ENCODE assay signal across 25 mouse cellular contexts in genomic region chr17:4889577-4889976, GRCm38 (mm10).
DNase-seq lines count a peak whose midpoint lies in the region; ATAC-seq and TF ChIP-seq lines count a peak whose summit lies in the region.
"Had no signal": no experiment of that assay in that cellular context is flagged by ENCODE, and none has a peak within 500 bp of the region (broad histone marks: within the 10 kb centered on the region; RNA-seq: fewer than 3 reads in every experiment).

No protein-coding gene starts in this region.

- ATAC-seq in monocyte, adult 5-6 weeks (replicated peaks; ENCODE audit: insufficient number of reproducible peaks, low FRiP score, low TSS enrichment, poor library complexity, severe bottlenecking), result peak; percentile 31; the same call in 1 of the 2 replicates
- ATAC-seq: hindbrain, embryonic 16.5 days; Patski had no signal

- no peak for TF ChIP-seq POLR2A in kidney, adult 2 months (IDR thresholded peaks at IDR 0.05; ENCODE audit: low read depth, low read length)
- TF ChIP-seq POLR2A in CH12.LX (IDR thresholded peaks at IDR 0.05; ENCODE audit: low read depth, low read length), result no peak

- DNase-seq in heart, adult 11 months, result peak; percentile 81
- DNase-seq in heart, adult 9 months (ENCODE audit: low spot score in 2 of 2), result no peak
- no peak for DNase-seq in kidney, adult 2 months
- DNase-seq in kidney, adult 11 months, result no peak
- no peak for DNase-seq in CH12.LX (ENCODE audit: extremely low read depth)
- no peak for DNase-seq in left cerebral cortex, adult 11 months (ENCODE audit: low spot score)
- no peak for DNase-seq in spleen, postnatal 10 days (ENCODE audit: low spot score in 2 of 2)
- DNase-seq: cerebellum, adult 18-20 months; cerebellum, postnatal 14 days; kidney, adult 8-10 months; kidney, postnatal 10 days; liver, embryonic 13.5 days; right cerebral cortex, postnatal 14 days; spleen, adult 18-20 months; thymus, adult 18-20 months; thymus, postnatal 36 days had no signal

- no peak for TF ChIP-seq EP300 in CH12.LX (IDR thresholded peaks at IDR 0.05; ENCODE audit: low read length)

- in situ Hi-C loops in CH12.LX (cut with MboI; ENCODE audit: low pct_ligation_motif_present, low pct_unique_long_range_greater_than_20kb, low sequenced_read_pairs), result no loop called here

- H3K36me3 ChIP-seq in kidney, adult 2 months (ENCODE audit: control insufficient read depth, insufficient read depth, low read length), result no peaks in the 10 kb centered on the region
- H3K36me3 ChIP-seq in CH12.LX (replicated peaks in 1 of 2; ENCODE audit: control insufficient read depth in 1 of 2, insufficient read depth in 1 of 2, low read length in 1 of 2), result no peaks in the 10 kb centered on the region
- H3K36me3 ChIP-seq: embryonic facial prominence, embryonic 12.5 days; forebrain, embryonic 12.5 days; G1E; hindbrain, embryonic 10.5 days; limb, embryonic 12.5 days; liver, embryonic 13.5 days; midbrain, embryonic 12.5 days had no signal

- H3K9me3 ChIP-seq in CH12.LX (replicated peaks; ENCODE audit: low read length), result no peaks in the 10 kb centered on the region
- H3K9me3 ChIP-seq: embryonic facial prominence, embryonic 12.5 days; forebrain, embryonic 12.5 days; hindbrain, embryonic 10.5 days; limb, embryonic 12.5 days; liver, embryonic 13.5 days had no signal

- H3K27me3 ChIP-seq in kidney, adult 2 months (replicated peaks; ENCODE audit: control insufficient read depth, insufficient read depth, low read length), result no peaks in the 10 kb centered on the region
- no peaks in the 10 kb centered on the region for H3K27me3 ChIP-seq in CH12.LX (replicated peaks)
- H3K27me3 ChIP-seq: embryonic facial prominence, embryonic 12.5 days; limb, embryonic 12.5 days; liver, embryonic 13.5 days; midbrain, embryonic 12.5 days; Patski had no signal

- dilution Hi-C loops in CH12.LX (cut with MboI; ENCODE audit: extremely low pct_ligation_motif_present, extremely low pct_unique_long_range_greater_than_20kb, low sequenced_read_pairs), result no loop called here

- peak; percentile 4 for TF ChIP-seq RAD21 in CH12.LX (IDR thresholded peaks at IDR 0.05; ENCODE audit: low read depth, low read length)

- peak; percentile 46 for TF ChIP-seq CTCF in kidney, adult 2 months (conservative IDR thresholded peaks at IDR 0.05; ENCODE audit: insufficient read depth, insufficient read length, low read depth, low read length)
- peak in 1 of 2 experiments; percentile 30; a peak in 2 of 4 replicates for TF ChIP-seq CTCF in CH12.LX (conservative IDR thresholded peaks at IDR 0.05 in 1 of 2, IDR thresholded peaks at IDR 0.05 in 1 of 2; ENCODE audit: low read depth in 2 of 2, low read length in 2 of 2)

- H3K27ac ChIP-seq in kidney, adult 2 months (ENCODE audit: insufficient read depth, low read depth, low read length), result no peak overlapping the region
- no peak overlapping the region for H3K27ac ChIP-seq in CH12.LX (ENCODE audit: insufficient read depth, low read depth)
- H3K27ac ChIP-seq: embryonic facial prominence, embryonic 12.5 days; forebrain, embryonic 12.5 days; hindbrain, embryonic 10.5 days; limb, embryonic 12.5 days; liver, embryonic 13.5 days; midbrain, embryonic 12.5 days had no signal

- no peak overlapping the region for H3K4me2 ChIP-seq in CH12.LX (ENCODE audit: insufficient read depth, low read depth, poor library complexity, severe bottlenecking)
- H3K4me2 ChIP-seq: embryonic facial prominence, embryonic 12.5 days; forebrain, embryonic 12.5 days; limb, embryonic 12.5 days; liver, embryonic 13.5 days; midbrain, embryonic 12.5 days had no signal

- H3K79me2 ChIP-seq in CH12.LX (replicated peaks; ENCODE audit: control insufficient read depth, extremely low read depth, insufficient read depth, poor library complexity, severe bottlenecking), result no peaks in the 10 kb centered on the region

- 75% methylated on average over 2 of the region's 2 CpGs for WGBS in kidney, adult 2 months

- H3K4me3 ChIP-seq in kidney, adult 2 months (ENCODE audit: insufficient read depth, low read depth, low read length), result no peak overlapping the region
- no peak overlapping the region for H3K4me3 ChIP-seq in CH12.LX (replicated peaks in 1 of 3; ENCODE audit: low read depth in 2 of 3, low read length in 2 of 3, poor library complexity in 1 of 3)
- H3K4me3 ChIP-seq: embryonic facial prominence, embryonic 12.5 days; forebrain, embryonic 12.5 days; hindbrain, embryonic 10.5 days; limb, embryonic 12.5 days; liver, embryonic 13.5 days; midbrain, embryonic 12.5 days had no signal

- H3K4me1 ChIP-seq in kidney, adult 2 months (ENCODE audit: control insufficient read depth, insufficient read depth, low read length), result no peaks in the 10 kb centered on the region
- no peaks in the 10 kb centered on the region for H3K4me1 ChIP-seq in CH12.LX (ENCODE audit: control insufficient read depth in 1 of 2, insufficient read depth in 2 of 2)
- H3K4me1 ChIP-seq: embryonic facial prominence, embryonic 12.5 days; forebrain, embryonic 12.5 days; hindbrain, embryonic 10.5 days; limb, embryonic 12.5 days; liver, embryonic 13.5 days; midbrain, embryonic 12.5 days had no signal

- no peak overlapping the region for H3K9ac ChIP-seq in CH12.LX (ENCODE audit: insufficient read depth, low read depth)
- H3K9ac ChIP-seq: embryonic facial prominence, embryonic 12.5 days; forebrain, embryonic 12.5 days; limb, embryonic 12.5 days; liver, embryonic 13.5 days; midbrain, embryonic 12.5 days had no signal

TF ChIP-seq in CH12.LX, 34 proteins besides CTCF, POLR2A, EP300 and RAD21:
- peak; percentile 21 for TF ChIP-seq SMC3 (IDR thresholded peaks at IDR 0.05; ENCODE audit: low read depth, low read length)
- TF ChIP-seq MYC (IDR thresholded peaks at IDR 0.05; ENCODE audit: low read depth, low read length), result no peak
